Mouse (Mus musculus) testis, adult 2 months (tissue): ENCODE data around the gene Myh11. TPM values are rescaled to one million over a fixed set of nuclear protein-coding genes. Genes with fewer than 3 reads are reported as not detected.
"Not testable (repeated sequence)": the region's sequence is repeated elsewhere in the genome, so short reads cannot be mapped to it uniquely, and the experiment has no call there.

Experiments used
- H3K27ac ChIP-seq: fragments of 200-500 bp; 2 replicates; pipeline ENCODE4 v1.5.1; 2012; ENCODE audit warnings: low read depth, low read length; ENCODE audit not compliant: control insufficient read depth, insufficient read depth
- H3K27me3 ChIP-seq: fragments of 200-500 bp; 2 replicates; pipeline ENCODE4 v1.6.1; 2012; ENCODE audit warnings: mild to moderate bottlenecking, low read length, moderate library complexity; ENCODE audit not compliant: control insufficient read depth, insufficient read depth
- H3K36me3 ChIP-seq: fragments of 200-500 bp; 2 replicates; pipeline ENCODE4 v1.6.1; 2012; ENCODE audit warnings: mild to moderate bottlenecking, low read length; ENCODE audit not compliant: control insufficient read depth, insufficient read depth
- H3K4me1 ChIP-seq: fragments of 200-500 bp; 2 replicates; pipeline ENCODE4 v1.6.1; 2012; ENCODE audit warnings: low read length; ENCODE audit not compliant: control insufficient read depth, insufficient read depth
- H3K4me3 ChIP-seq: fragments of 200-500 bp; 2 replicates; pipeline ENCODE4 v1.5.1; 2012; ENCODE audit warnings: low read depth, mild to moderate bottlenecking, low read length, moderate library complexity, mixed read lengths; ENCODE audit not compliant: control insufficient read depth
- CTCF ChIP-seq: fragments of 200-500 bp; IDR thresholded peaks from 2 replicates; pipeline ENCODE4 v1.5.1; 2012; ENCODE audit warnings: low read depth, mild to moderate bottlenecking, inconsistent platforms, low read length, moderate library complexity; ENCODE audit not compliant: control insufficient read depth, insufficient read depth, insufficient replicate concordance
- POLR2A ChIP-seq: fragments of 200-500 bp; IDR thresholded peaks from 2 replicates; pipeline ENCODE4 v1.6.1; 2012; ENCODE audit warnings: low read depth, mild to moderate bottlenecking, inconsistent platforms, low read length, moderate library complexity; ENCODE audit not compliant: control insufficient read depth
- polyA plus RNA-seq: library from polyadenylated mRNA; depleted of rRNA; stranded (reverse); fragments of >200 nt; gene quantifications from 2 replicates; pipeline ENCODE4 v1.2.3, GENCODE M21; 2012

Myh11 gene
- polyA plus RNA-seq, 1 experiment = 8.4 TPM

DNA sequence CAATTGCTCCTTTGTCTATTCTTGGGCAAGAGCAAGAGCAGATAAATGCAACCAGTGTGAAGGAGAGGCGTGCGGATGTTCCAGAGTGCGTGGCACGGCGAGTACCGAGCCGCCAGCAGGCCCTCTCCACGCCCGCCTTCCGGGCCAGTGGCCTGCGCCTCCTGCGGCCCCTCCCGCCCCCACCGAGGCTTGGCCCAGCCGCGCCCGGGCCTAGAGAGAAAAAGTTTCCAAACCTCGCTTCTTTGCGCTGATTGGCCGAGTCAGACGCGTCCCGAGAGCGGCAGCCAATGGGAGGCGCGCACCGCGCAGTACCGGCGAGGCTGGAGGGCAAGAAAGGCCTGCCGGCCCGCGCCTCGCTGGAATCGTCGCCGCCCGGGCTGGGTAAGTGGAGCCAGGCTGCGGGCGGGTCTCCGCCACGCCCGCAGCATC, 128.2 kb downstream of the Myh11 start, which contains the start of the genes Nde1 and Marf1:
Nde1 (plus strand) TSS at position 288 of the 429 bp plus-strand sequence.
Marf1 (minus strand) TSS at position 364 of the 429 bp plus-strand sequence.
- H3K4me3 ChIP-seq = peak within 1 kb of the TSS; percentile 88
- TF ChIP-seq POLR2A (peak; percentile 70), CTCF (no peak)
- no peaks in the 10 kb centered on the region for H3K27me3 ChIP-seq
- peaks cover 2% of the 10 kb centered on the region for H3K4me1 ChIP-seq
- no peaks in the 10 kb centered on the region for H3K36me3 ChIP-seq
- peak within 1 kb of the TSS; percentile 76 for H3K27ac ChIP-seq

GRCm38 (mm10) chr16:14160941-14161340, 130.2 kb downstream of the Myh11 start:
- no peaks in the 10 kb centered on the region for H3K36me3 ChIP-seq
- TF ChIP-seq CTCF = no peak
- no peak for TF ChIP-seq POLR2A
- H3K27me3 ChIP-seq = no peaks in the 10 kb centered on the region
- H3K4me3 ChIP-seq = no peak overlapping the region
- H3K27ac ChIP-seq = no peak overlapping the region
- peaks cover 2% of the 10 kb centered on the region for H3K4me1 ChIP-seq

DNA sequence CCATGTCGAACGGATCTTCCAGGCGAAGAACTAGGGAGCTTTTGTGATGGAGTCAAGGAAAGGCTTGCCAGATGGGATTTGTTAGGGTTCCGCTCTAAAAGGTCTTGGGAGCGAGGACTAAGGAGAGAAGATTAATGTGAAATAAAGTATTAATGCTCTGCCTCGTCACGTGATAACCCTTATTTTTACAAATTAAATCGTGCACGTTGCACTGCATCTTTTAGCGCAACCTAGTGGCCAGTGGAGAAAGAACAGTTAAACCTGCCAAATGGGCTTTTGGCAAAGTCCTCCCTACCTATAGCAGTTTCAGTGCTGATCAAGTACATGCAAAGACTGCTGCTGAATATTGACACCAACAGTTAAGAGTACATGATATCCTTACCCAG, 131.4 kb downstream of the Myh11 start:
- H3K4me3 ChIP-seq = peak overlapping the region; percentile 99
- peak overlapping the region; percentile 90 for H3K27ac ChIP-seq
- TF ChIP-seq POLR2A = no peak
- TF ChIP-seq CTCF = no peak

GRCm38 (mm10) chr16:14158936-14159745, 132.0 kb downstream of the Myh11 start:
- TF ChIP-seq CTCF (no peak), POLR2A (peak; percentile 95)
- no peaks in the 10 kb centered on the region for H3K36me3 ChIP-seq
- peak overlapping the region; percentile 90 for H3K27ac ChIP-seq
- H3K27me3 ChIP-seq = no peaks in the 10 kb centered on the region
- peak overlapping the region; percentile 99 for H3K4me3 ChIP-seq
- H3K4me1 ChIP-seq = peaks cover 2% of the 10 kb centered on the region

More for the DNA sequence above, 131.4 kb downstream of the Myh11 start:
- Histone ChIP-seq H3K36me3 (no peaks in the 10 kb centered on the region), H3K27me3 (no peaks in the 10 kb centered on the region), H3K4me1 (peaks cover 2% of the 10 kb centered on the region)

DNA sequence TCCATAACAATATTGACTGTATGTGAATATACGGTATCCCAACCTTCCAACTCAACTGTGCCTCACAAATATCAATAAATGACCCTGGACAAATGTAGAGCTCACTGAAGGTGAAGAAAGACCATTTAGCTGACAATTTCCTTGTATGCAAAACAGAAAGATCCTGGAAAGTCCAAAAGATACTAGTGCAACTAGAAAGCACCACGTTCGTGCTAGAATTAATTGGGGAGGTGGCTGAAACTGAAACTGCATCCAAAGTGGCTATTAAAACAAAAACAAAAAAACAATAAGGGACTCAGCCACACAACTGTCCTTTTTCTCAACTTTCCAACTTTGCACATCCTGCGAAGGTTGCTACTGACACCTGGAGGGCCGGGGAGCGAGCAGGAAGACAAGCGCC, 132.6 kb downstream of the Myh11 start:
- Histone ChIP-seq H3K4me3 (peak overlapping the region; percentile 99), H3K4me1 (peaks cover 2% of the 10 kb centered on the region), H3K27me3 (no peaks in the 10 kb centered on the region), H3K36me3 (no peaks in the 10 kb centered on the region), H3K27ac (peak overlapping the region; percentile 85)
- TF ChIP-seq POLR2A (no peak), CTCF (no peak)

GRCm38 (mm10) chr16:14156312-14156711, 134.9 kb downstream of the Myh11 start:
- H3K27me3 ChIP-seq = no peaks in the 10 kb centered on the region
- no peak overlapping the region for H3K27ac ChIP-seq
- peaks cover 2% of the 10 kb centered on the region for H3K36me3 ChIP-seq
- H3K4me3 ChIP-seq = no peak overlapping the region
- TF ChIP-seq CTCF (no peak), POLR2A (no peak)
- H3K4me1 ChIP-seq = no peaks in the 10 kb centered on the region

- not testable (repeated sequence) for H3K4me1 ChIP-seq, H3K27ac ChIP-seq, H3K36me3 ChIP-seq, H3K27me3 ChIP-seq, H3K4me3 ChIP-seq
These were observed 135.5 kb downstream of the Myh11 start for GRCm38 (mm10) chr16:14155638-14156037.

GRCm38 (mm10) chr16:14151718-14152117, 139.5 kb downstream of the Myh11 start:
- Histone ChIP-seq H3K36me3 (peaks cover 2% of the 10 kb centered on the region), H3K27ac (no peak overlapping the region), H3K27me3 (no peaks in the 10 kb centered on the region), H3K4me1 (no peaks in the 10 kb centered on the region), H3K4me3 (no peak overlapping the region)
- TF ChIP-seq POLR2A (no peak), CTCF (no peak)
